Mouse (Mus musculus): ENCODE results near the gene Tlr6. TPM values are rescaled to one million over a fixed set of nuclear protein-coding genes. Genes with fewer than 3 reads are reported as not detected.

Tlr6 gene
- polyA plus RNA-seq, 1 experiment from 2014 or later, result 0.20 TPM

DNA sequence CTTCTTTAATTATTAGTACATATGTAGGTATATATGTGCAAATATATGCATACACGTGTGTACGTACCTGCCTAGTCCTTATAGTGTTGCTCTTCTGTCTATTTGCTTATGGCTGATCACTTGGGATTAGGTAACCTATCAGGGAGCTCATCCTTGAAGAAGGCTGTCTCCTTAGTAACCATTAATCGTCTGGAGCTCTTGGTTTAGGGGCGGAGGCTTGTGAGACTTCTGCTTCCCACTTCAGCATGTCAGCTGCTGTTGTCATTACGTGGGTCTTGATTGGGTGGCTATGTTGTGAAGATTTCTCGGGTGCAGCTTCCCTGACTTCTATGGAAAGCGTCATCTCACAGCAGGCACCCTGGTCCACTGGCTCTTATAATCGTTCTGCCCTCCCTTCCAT lies 17.2 kb upstream of the Tlr6 start:
- ATAC-seq (ENCODE audit: low read depth), result no peak
- no peak overlapping the region for H3K9ac ChIP-seq (replicated peaks; ENCODE audit: low read depth, low read length)
- no peak overlapping the region for H3K4me2 ChIP-seq (ENCODE audit: low read depth, low read length)
- no peak overlapping the region for H3K27ac ChIP-seq (ENCODE audit: low read depth, low read length)
- no peaks in the 10 kb centered on the region for H3K27me3 ChIP-seq (ENCODE audit: control insufficient read depth, insufficient read depth, low read length)
- no peak overlapping the region for H3K4me3 ChIP-seq (ENCODE audit: low read depth, low read length)
- no peaks in the 10 kb centered on the region for H3K36me3 ChIP-seq (ENCODE audit: control insufficient read depth, insufficient read depth, low read length)
- H3K9me3 ChIP-seq (ENCODE audit: control insufficient read depth, low read length), result no peaks in the 10 kb centered on the region
- no peaks in the 10 kb centered on the region for H3K4me1 ChIP-seq (ENCODE audit: control insufficient read depth, insufficient read depth, low read length)
- 74% methylated on average over 8 of the region's 8 CpGs for WGBS

DNA sequence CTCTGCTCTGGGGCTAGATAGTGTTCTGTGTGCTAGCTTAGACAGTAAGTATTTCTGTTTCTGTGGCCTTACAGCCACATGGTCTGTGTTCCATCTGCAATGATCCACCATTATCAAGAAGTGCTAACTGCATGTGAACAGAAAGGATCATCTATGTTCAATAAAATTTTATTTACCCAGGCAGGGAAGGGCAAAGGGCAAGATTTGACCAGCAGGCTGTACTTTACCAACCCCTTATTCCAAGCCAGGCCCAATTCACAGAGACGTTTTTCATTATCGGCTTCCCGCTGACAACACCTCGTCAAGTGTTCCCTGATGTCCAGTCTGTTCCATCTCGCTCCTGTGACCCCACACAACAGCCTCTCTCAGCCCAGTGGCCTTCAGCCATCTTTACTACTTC lies 15.2 kb upstream of the Tlr6 start:
- Histone ChIP-seq H3K4me1 (ENCODE audit: control insufficient read depth, insufficient read depth, low read length) (no peaks in the 10 kb centered on the region), H3K9me3 (ENCODE audit: control insufficient read depth, low read length) (no peaks in the 10 kb centered on the region), H3K4me3 (ENCODE audit: low read depth, low read length) (no peak overlapping the region), H3K27ac (ENCODE audit: low read depth, low read length) (no peak overlapping the region), H3K36me3 (ENCODE audit: control insufficient read depth, insufficient read depth, low read length) (no peaks in the 10 kb centered on the region), H3K27me3 (ENCODE audit: control insufficient read depth, insufficient read depth, low read length) (peaks cover 4% of the 10 kb centered on the region), H3K4me2 (ENCODE audit: low read depth, low read length) (no peak overlapping the region), H3K9ac (replicated peaks; ENCODE audit: low read depth, low read length) (no peak overlapping the region)
- ATAC-seq (ENCODE audit: low read depth), result no peak
- 80% methylated on average over 5 of the region's 5 CpGs for WGBS

DNA sequence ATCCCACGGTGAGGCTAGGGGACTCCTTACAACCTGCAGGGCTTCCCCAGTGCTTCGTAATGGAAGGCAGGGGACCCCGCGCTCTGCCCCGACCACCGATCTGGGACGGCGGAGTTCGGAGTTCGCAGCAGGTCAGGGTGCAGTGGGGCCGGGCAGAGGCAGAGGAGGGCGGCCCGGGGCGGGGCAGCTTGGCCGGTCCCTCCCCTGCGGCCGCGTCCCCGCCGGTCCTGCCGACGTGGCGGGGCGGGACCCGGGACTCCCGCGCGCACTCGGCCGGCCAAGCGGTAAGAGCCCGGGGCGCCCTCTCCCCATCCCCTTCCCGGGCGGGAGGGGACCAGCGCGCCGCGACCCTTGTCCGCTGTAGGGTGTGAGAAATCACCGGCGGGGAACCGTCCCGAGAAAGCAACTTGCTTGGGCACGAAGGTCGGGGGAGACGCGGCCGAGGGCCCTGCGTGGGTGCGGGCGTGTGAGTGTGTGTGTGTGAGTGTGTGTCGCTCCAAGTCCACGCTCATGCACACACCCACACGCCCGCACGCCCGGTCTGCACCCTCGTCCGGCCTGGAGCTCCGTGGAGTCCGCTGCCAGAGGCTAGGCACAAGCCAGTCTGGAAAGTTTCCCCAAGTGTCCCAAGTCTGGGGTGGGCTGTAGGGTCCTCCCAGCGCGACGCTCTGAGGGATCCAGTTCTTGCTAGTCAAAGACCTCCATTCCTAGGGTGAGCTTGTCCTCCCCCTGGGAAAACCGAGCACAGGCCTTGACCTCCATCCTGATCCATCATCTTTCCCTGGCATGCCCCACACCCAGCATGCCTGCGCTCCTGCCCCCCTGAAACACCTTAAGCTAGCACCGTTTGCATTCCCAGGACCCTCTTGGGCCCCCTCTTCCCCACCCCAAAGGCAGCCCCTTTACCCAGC lies 10.2 kb upstream of the Tlr6 start, which contains the start of gene Fam114a1:
Fam114a1 (plus strand) TSS at position 211 of the 911 bp plus-strand sequence.
- no peaks in the 10 kb centered on the region for H3K36me3 ChIP-seq (ENCODE audit: control insufficient read depth, insufficient read depth, low read length)
- H3K9me3 ChIP-seq (ENCODE audit: control insufficient read depth, low read length), result no peaks in the 10 kb centered on the region
- no peak within 1 kb of the TSS for H3K27ac ChIP-seq (ENCODE audit: low read depth, low read length)
- no peaks in the 10 kb centered on the region for H3K4me1 ChIP-seq (ENCODE audit: control insufficient read depth, insufficient read depth, low read length)
- peak within 1 kb of the TSS; percentile 56 for H3K9ac ChIP-seq (replicated peaks; ENCODE audit: low read depth, low read length)
- peak within 1 kb of the TSS; percentile 92 for H3K4me2 ChIP-seq (ENCODE audit: low read depth, low read length)
- H3K27me3 ChIP-seq (ENCODE audit: control insufficient read depth, insufficient read depth, low read length), result peaks cover 6% of the 10 kb centered on the region
- 2% methylated on average over 60 of the region's 68 CpGs for WGBS
- peak; percentile 82 for ATAC-seq (ENCODE audit: low read depth)
- peak within 1 kb of the TSS; percentile 52 for H3K4me3 ChIP-seq (ENCODE audit: low read depth, low read length)

DNA sequence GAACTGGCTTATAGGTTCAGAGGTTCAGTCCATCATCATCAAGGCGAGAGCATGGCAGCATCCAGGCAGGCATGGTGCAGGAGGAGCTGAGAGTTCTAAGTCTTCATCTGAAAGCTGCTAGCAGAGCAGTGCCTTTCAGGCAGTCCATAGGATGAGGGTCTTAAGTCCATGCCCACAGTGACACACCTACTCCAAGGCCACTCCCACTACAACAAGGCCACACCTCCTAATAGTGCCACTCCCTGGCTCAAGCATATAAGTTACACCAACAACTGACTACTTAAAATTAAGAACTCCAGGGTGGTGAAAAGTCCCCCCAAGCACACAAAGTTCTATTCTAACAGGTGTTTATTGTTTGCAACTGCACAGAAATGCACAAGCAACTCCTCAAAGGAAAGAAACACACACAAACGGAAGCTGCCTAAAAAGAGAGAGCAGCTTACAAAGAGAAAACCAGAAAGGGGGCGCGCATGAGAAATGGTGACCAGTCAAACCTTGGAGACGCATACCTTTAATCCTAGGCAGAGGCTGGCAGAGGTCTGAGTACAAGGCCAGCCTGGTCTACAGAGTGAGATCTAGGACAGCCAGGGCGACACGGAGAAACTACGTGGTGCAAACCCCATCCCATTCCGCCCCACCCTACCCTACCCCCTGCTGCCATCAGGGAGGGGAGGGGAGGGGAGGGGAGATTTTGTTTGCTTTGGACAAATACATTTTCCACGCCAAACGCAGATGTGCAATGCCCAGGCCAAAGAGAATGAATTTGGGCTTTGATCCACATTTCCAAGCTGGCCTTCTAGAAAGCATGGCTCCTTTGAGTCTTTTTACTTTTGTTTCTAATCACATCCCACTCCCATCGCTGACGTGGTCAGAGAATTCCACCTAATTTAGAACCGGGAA lies 9.3 kb upstream of the Tlr6 start:
- no peak for ATAC-seq (ENCODE audit: low read depth)

DNA sequence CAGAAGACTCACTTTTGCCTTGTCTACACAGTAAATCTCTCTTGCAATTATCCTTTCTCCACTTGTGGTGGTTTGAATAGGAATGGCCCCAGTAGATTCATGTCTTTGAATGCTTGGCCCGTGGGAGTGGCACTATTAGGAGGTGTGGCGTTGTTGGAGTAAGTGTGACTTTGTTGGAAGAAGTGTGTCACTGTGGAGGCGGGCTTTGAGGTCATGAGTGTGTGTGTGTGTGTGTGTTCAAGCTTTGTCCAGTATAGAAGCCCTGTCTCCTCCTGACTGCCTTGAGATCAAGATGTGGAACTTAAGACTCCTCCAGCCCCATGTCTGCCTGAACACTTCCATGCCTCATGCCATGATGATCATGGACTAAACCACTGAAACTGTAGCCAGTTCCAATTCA lies 3.8 kb upstream of the Tlr6 start:
- Histone ChIP-seq H3K4me1 (ENCODE audit: control insufficient read depth, insufficient read depth, low read length) (no peaks in the 10 kb centered on the region), H3K4me2 (ENCODE audit: low read depth, low read length) (no peak overlapping the region), H3K27me3 (ENCODE audit: control insufficient read depth, insufficient read depth, low read length) (no peaks in the 10 kb centered on the region), H3K9ac (replicated peaks; ENCODE audit: low read depth, low read length) (no peak overlapping the region), H3K9me3 (ENCODE audit: control insufficient read depth, low read length) (no peaks in the 10 kb centered on the region), H3K4me3 (ENCODE audit: low read depth, low read length) (no peak overlapping the region), H3K36me3 (ENCODE audit: control insufficient read depth, insufficient read depth, low read length) (no peaks in the 10 kb centered on the region), H3K27ac (ENCODE audit: low read depth, low read length) (no peak overlapping the region)
- 92% methylated on average over 3 of the region's 3 CpGs for WGBS
- no peak for ATAC-seq (ENCODE audit: low read depth)

More for the DNA sequence above, 9.3 kb upstream of the Tlr6 start:
- Histone ChIP-seq H3K4me3 (ENCODE audit: low read depth, low read length) (peak overlapping the region; percentile 52), H3K9ac (replicated peaks; ENCODE audit: low read depth, low read length) (0 out of 2 replicates have a peak overlapping the region, but pooled peaks have one; percentile 21), H3K27me3 (ENCODE audit: control insufficient read depth, insufficient read depth, low read length) (peaks cover 6% of the 10 kb centered on the region), H3K36me3 (ENCODE audit: control insufficient read depth, insufficient read depth, low read length) (no peaks in the 10 kb centered on the region), H3K4me1 (ENCODE audit: control insufficient read depth, insufficient read depth, low read length) (no peaks in the 10 kb centered on the region), H3K9me3 (ENCODE audit: control insufficient read depth, low read length) (no peaks in the 10 kb centered on the region), H3K27ac (ENCODE audit: low read depth, low read length) (no peak overlapping the region), H3K4me2 (ENCODE audit: low read depth, low read length) (peak overlapping the region; percentile 92)
- WGBS, result 6% methylated on average over 14 of the region's 14 CpGs

DNA sequence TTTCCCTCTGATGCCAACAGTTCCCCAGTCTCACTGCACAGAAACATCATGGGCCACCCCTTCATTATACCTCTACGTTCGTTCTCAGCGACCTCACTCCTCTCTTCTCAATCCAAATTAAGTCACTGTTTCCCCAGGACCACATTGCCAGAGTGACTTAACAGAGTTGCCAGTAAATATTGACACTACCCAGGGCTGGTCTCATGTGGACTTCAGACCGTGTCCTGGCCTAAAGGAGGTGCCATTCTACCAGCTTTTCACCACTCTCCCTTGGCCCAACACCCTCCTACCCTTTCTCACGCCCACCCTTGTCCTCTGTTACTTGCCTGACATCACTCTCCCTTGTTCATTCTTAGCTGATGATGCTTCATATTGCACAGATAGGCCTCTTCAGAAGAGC lies 3.4 kb upstream of the Tlr6 start:
- WGBS, result 89% methylated on average over 5 of the region's 5 CpGs
- no peaks in the 10 kb centered on the region for H3K27me3 ChIP-seq (ENCODE audit: control insufficient read depth, insufficient read depth, low read length)
- no peaks in the 10 kb centered on the region for H3K4me1 ChIP-seq (ENCODE audit: control insufficient read depth, insufficient read depth, low read length)
- H3K27ac ChIP-seq (ENCODE audit: low read depth, low read length), result no peak overlapping the region
- H3K9ac ChIP-seq (replicated peaks; ENCODE audit: low read depth, low read length), result no peak overlapping the region
- H3K36me3 ChIP-seq (ENCODE audit: control insufficient read depth, insufficient read depth, low read length), result no peaks in the 10 kb centered on the region
- no peak overlapping the region for H3K4me2 ChIP-seq (ENCODE audit: low read depth, low read length)
- H3K4me3 ChIP-seq (ENCODE audit: low read depth, low read length), result no peak overlapping the region
- H3K9me3 ChIP-seq (ENCODE audit: control insufficient read depth, low read length), result no peaks in the 10 kb centered on the region
- ATAC-seq (ENCODE audit: low read depth), result no peak

DNA sequence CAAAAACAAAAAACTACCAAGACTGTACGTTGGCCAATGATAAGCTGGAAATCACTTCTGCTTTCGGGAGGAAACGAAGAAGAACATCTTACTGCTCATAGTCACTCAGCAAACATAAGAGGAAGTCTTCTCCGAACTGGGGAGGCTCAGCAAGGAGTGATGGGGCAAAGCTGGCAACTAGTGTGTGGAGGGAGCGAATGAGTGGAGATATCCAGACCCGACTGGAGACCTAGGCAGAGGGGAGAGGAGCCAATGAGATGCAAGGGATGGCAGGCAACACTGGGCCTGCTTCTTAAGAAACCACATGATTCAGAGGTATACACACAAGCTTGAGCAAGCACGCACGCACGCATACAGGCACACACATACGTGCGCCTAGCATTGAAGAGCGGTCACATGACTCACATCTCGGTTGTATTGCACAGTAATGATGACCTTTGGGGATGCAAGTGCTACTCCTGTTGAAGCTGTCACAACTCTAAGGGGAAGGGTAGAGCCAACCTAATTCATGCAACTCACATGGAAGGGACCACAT lies 1.0 kb upstream of the Tlr6 start:
- 94% methylated on average over 13 of the region's 13 CpGs for WGBS
- Histone ChIP-seq H3K4me1 (ENCODE audit: control insufficient read depth, insufficient read depth, low read length) (no peaks in the 10 kb centered on the region), H3K9ac (replicated peaks; ENCODE audit: low read depth, low read length) (no peak overlapping the region), H3K9me3 (ENCODE audit: control insufficient read depth, low read length) (no peaks in the 10 kb centered on the region), H3K27me3 (ENCODE audit: control insufficient read depth, insufficient read depth, low read length) (no peaks in the 10 kb centered on the region), H3K4me2 (ENCODE audit: low read depth, low read length) (no peak overlapping the region), H3K36me3 (ENCODE audit: control insufficient read depth, insufficient read depth, low read length) (no peaks in the 10 kb centered on the region), H3K27ac (ENCODE audit: low read depth, low read length) (no peak overlapping the region), H3K4me3 (ENCODE audit: low read depth, low read length) (no peak overlapping the region)
- no peak for ATAC-seq (ENCODE audit: low read depth)

DNA sequence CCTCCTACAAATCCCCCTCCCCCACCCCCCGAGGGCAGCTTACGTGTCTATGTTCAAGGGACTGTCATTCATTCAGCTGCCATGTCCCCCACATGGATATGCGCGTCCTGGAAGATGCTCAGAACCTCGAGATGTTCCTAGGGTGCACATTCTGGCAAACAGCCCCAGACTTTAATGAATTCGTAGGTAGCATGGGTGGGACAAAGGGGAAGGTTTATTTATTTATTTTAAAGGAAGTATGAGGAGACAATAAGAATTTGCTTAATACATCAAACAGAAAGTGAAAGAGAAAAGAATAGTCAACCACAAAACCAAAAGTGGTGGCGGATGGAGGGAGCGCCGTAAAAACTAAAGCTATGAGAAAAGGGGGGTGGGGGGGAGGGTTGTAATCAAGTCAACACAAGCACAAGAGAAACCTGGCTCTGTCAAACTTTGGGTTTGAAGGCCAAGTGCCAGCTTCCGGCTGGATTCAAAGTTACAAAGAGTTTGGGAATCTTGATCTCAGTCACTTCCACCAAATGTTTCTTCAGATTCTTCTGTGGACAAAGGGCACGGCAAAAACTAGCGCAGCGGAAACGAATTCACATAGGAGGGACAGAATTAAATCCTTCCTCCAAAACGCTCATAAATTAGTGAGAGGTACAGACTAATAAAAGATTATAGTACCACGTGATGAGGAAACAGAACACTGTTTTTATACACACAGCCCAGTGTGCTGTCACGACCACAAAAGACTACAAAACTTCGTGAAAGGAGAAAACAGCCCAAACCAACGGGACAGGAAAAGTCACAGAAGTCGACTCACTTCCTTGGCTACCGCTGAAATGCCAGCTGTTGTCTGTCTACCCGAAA lies 680 bp downstream of the Tlr6 start:
- Histone ChIP-seq H3K27me3 (ENCODE audit: control insufficient read depth, insufficient read depth, low read length) (no peaks in the 10 kb centered on the region), H3K36me3 (ENCODE audit: control insufficient read depth, insufficient read depth, low read length) (no peaks in the 10 kb centered on the region), H3K4me2 (ENCODE audit: low read depth, low read length) (no peak overlapping the region), H3K9ac (replicated peaks; ENCODE audit: low read depth, low read length) (no peak overlapping the region), H3K4me3 (ENCODE audit: low read depth, low read length) (no peak overlapping the region), H3K9me3 (ENCODE audit: control insufficient read depth, low read length) (no peaks in the 10 kb centered on the region), H3K27ac (ENCODE audit: low read depth, low read length) (no peak overlapping the region), H3K4me1 (ENCODE audit: control insufficient read depth, insufficient read depth, low read length) (no peaks in the 10 kb centered on the region)
- WGBS, result 73% methylated on average over 22 of the region's 22 CpGs
- no peak for ATAC-seq (ENCODE audit: low read depth)

All from neural tube, embryonic 14.5 days (tissue).